Mouse (Mus musculus): ENCODE measurements at regions not wholly inside any gene's neighbourhood (a gene's known extent, or its start where the extent isn't known, plus 50 kb on each side); places are given as distances from the start of the nearest gene placed in this dataset.

GRCm38 (mm10) chr13:84401006-84401405 is 178.9 kb downstream of the Tmem161b start:
- DNase-seq: peak; percentile 33

- DNase-seq: peak; percentile 70
These were observed 182.6 kb downstream of the Tmem161b start for GRCm38 (mm10) chr13:84404566-84405194.

- DNase-seq: no peak
These were observed 212.3 kb downstream of the Tmem161b start for GRCm38 (mm10) chr13:84434444-84434843.

GRCm38 (mm10) chr13:84437586-84438443 is 215.7 kb downstream of the Tmem161b start:
- no peak for DNase-seq

- no peak for DNase-seq
These were observed 216.3 kb downstream of the Tmem161b start for GRCm38 (mm10) chr13:84438444-84438766.

- no peak for DNase-seq
These were observed 226.4 kb downstream of the Tmem161b start for GRCm38 (mm10) chr13:84448514-84448913.

GRCm38 (mm10) chr13:84449001-84449551 is 227.0 kb downstream of the Tmem161b start:
- DNase-seq: peak; percentile 34
